In the genomic region with DNA sequence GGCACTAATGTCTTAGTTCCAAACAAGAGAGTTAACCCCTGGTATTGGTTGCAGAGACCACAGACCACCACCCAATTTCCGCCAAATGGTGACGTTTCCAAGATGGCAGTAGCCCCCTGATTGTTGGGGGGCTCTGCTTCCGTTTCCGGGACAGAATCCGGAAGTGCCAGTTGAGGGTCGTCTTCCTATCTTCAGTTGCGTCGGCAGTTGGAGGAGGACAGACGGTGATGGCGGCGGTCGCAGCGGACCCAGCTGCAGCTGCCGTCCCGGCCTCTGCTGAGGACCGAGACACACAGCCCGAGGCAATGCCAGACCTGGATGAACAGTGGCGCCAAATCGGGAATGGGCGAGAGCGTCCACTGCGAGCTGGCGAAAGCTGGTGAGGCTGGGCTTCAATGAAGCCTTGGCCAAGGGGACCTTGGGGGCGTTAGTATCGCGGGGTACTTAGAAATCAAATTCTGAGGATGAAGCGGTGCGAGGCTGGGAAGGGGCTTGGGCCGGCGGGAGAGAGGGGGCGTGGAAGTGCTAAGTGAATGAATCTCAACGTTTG, we compare ENCODE assay signal across 8 mouse cellular contexts. TPM values are rescaled to one million over a fixed set of nuclear protein-coding genes. Genes with fewer than 3 reads are reported as not detected.
DNase-seq lines count a peak whose midpoint lies in the region; ATAC-seq and TF ChIP-seq lines count a peak whose summit lies in the region.

A gene (plus strand): TSS at position 166 of the 550 bp plus-strand sequence.

- peak within 1 kb of the TSS; percentile 97 for H3K27ac ChIP-seq in lung, embryonic 14.5 days (ENCODE audit: low read depth)
- H3K27ac ChIP-seq in kidney, embryonic 15.5 days = peak within 1 kb of the TSS; percentile 96
- peak within 1 kb of the TSS; percentile 93 for H3K27ac ChIP-seq in limb, embryonic 15.5 days

- H3K4me1 ChIP-seq in lung, embryonic 14.5 days (ENCODE audit: insufficient read depth) = no peaks in the 10 kb centered on the region
- no peaks in the 10 kb centered on the region for H3K4me1 ChIP-seq in kidney, embryonic 15.5 days
- no peaks in the 10 kb centered on the region for H3K4me1 ChIP-seq in limb, embryonic 15.5 days

- 10% methylated on average over 32 of the region's 32 CpGs for WGBS in lung, embryonic 14.5 days
- 19% methylated on average over 32 of the region's 32 CpGs for WGBS in kidney, embryonic 15.5 days
- WGBS in limb, embryonic 15.5 days = 22% methylated on average over 32 of the region's 32 CpGs

- peak within 1 kb of the TSS; percentile 68 for H3K9ac ChIP-seq in lung, embryonic 14.5 days
- H3K9ac ChIP-seq in kidney, embryonic 15.5 days = peak within 1 kb of the TSS; percentile 56
- peak within 1 kb of the TSS; percentile 44 for H3K9ac ChIP-seq in limb, embryonic 15.5 days

- peak within 1 kb of the TSS; percentile 51 for H3K4me3 ChIP-seq in lung, embryonic 14.5 days (ENCODE audit: low read depth, low read length)
- H3K4me3 ChIP-seq in kidney, embryonic 15.5 days (replicated peaks) = peak within 1 kb of the TSS; percentile 61
- H3K4me3 ChIP-seq in limb, embryonic 15.5 days = peak within 1 kb of the TSS; percentile 56

- H3K9me3 ChIP-seq in lung, embryonic 14.5 days (ENCODE audit: low read depth, low read length) = no peaks in the 10 kb centered on the region
- no peaks in the 10 kb centered on the region for H3K9me3 ChIP-seq in kidney, embryonic 15.5 days (replicated peaks)
- no peaks in the 10 kb centered on the region for H3K9me3 ChIP-seq in limb, embryonic 15.5 days

- peaks cover 7% of the 10 kb centered on the region; the same call in 1 of the 2 replicates for H3K36me3 ChIP-seq in lung, embryonic 14.5 days (ENCODE audit: insufficient read depth)
- H3K36me3 ChIP-seq in kidney, embryonic 15.5 days = peaks cover 10% of the 10 kb centered on the region
- peaks cover 8% of the 10 kb centered on the region for H3K36me3 ChIP-seq in limb, embryonic 15.5 days

- no peaks in the 10 kb centered on the region for H3K27me3 ChIP-seq in lung, embryonic 14.5 days (ENCODE audit: insufficient read depth, low read length)
- no peaks in the 10 kb centered on the region for H3K27me3 ChIP-seq in kidney, embryonic 15.5 days
- no peaks in the 10 kb centered on the region for H3K27me3 ChIP-seq in limb, embryonic 15.5 days

- DNase-seq in lung, embryonic 14.5 days = peak; percentile 77
- DNase-seq in lung, postnatal 36 days = no peak
- peak; percentile 39 for DNase-seq in cerebellum, adult 9-10 months
- DNase-seq in neural tube, embryonic 10.5 days (ENCODE audit: extremely low spot score, low spot score) = peak; percentile 59
- DNase-seq in thymus, postnatal 10 days (ENCODE audit: low spot score in 2 of 2) = peak; percentile 32 to 35

- peak; percentile 68 for ATAC-seq in lung, embryonic 14.5 days (ENCODE audit: insufficient read depth)
- peak; percentile 53 for ATAC-seq in frontal cortex, adult (ENCODE audit: low TSS enrichment)
- ATAC-seq in kidney, embryonic 15.5 days (replicated peaks; ENCODE audit: low FRiP score) = peak; percentile 61
- ATAC-seq in limb, embryonic 15.5 days (ENCODE audit: insufficient number of reproducible peaks, low FRiP score, low TSS enrichment, low read depth) = peak; percentile 37; the same call in 1 of the 2 replicates

- H3K4me2 ChIP-seq in lung, embryonic 14.5 days = peak within 1 kb of the TSS; percentile 54
- peak within 1 kb of the TSS; percentile 58 for H3K4me2 ChIP-seq in kidney, embryonic 15.5 days
- H3K4me2 ChIP-seq in limb, embryonic 15.5 days = peak within 1 kb of the TSS; percentile 41

- TF ChIP-seq CTCF in lung, embryonic 14.5 days (IDR thresholded peaks at IDR 0.05; ENCODE audit: low read depth) = no peak

RNA-seq across cellular contexts. Expression of the gene that starts here (rescaled TPM):
- polyA plus RNA-seq in lung, embryonic 14.5 days (2014; fragmentation: Nextera tagmentation; extraction: Ambion mirVana) = 38.2 and 39.9 TPM in 2 replicates
- polyA plus RNA-seq in kidney, embryonic 15.5 days (2015; fragmentation: Nextera tagmentation; extraction: Ambion mirVana) = 43.9 and 47.8 TPM in 2 replicates
- polyA plus RNA-seq in limb, embryonic 15.5 days (2015; fragmentation: Nextera tagmentation; extraction: Ambion mirVana) = 45.3 and 45.6 TPM in 2 replicates
